Mouse (Mus musculus) embryonic facial prominence, embryonic 11.5 days (tissue): ENCODE results near the gene Jpt2. TPM values are rescaled to one million over a fixed set of nuclear protein-coding genes. Genes with fewer than 3 reads are reported as not detected.

ENCODE experiments used
- ATAC-seq: fragments of 200-750 bp; cut with Nextera tagmentation; replicated peaks from 2 replicates; pipeline ENCODE4 v1.8.0; 2017; ENCODE audit warnings: low read depth; ENCODE audit not compliant: insufficient number of reproducible peaks, low FRiP score, low TSS enrichment
- DNase-seq: peaks from one replicate; pipeline ENCODE4 v3.0.0-alpha.2; 2015; ENCODE audit warnings: low spot score
- H3K27ac ChIP-seq: fragments of 300-500 bp; sonication (generic); replicated peaks from 2 replicates; pipeline ENCODE4 v1.5.1; 2014; ENCODE audit warnings: mild to moderate bottlenecking, low read depth, low read length, control low read depth
- H3K27me3 ChIP-seq: fragments of 300-500 bp; sonication (generic); 2 replicates; pipeline ENCODE4 v1.6.1; 2014; ENCODE audit warnings: mild to moderate bottlenecking, low read length, moderate library complexity, mixed read lengths; ENCODE audit not compliant: control insufficient read depth, insufficient read depth
- H3K36me3 ChIP-seq: fragments of 300-500 bp; sonication (generic); replicated peaks from 2 replicates; pipeline ENCODE4 v1.6.1; 2014; ENCODE audit warnings: low read depth, mild to moderate bottlenecking, low read length, moderate library complexity, mixed read lengths; ENCODE audit not compliant: control insufficient read depth, insufficient read depth
- H3K4me1 ChIP-seq: fragments of 300-500 bp; sonication (generic); 2 replicates; pipeline ENCODE4 v1.6.1; 2014; ENCODE audit warnings: low read length, mixed read lengths; ENCODE audit not compliant: control insufficient read depth, insufficient read depth
- H3K4me2 ChIP-seq: fragments of 300-500 bp; sonication (generic); 2 replicates; pipeline ENCODE4 v1.6.1; 2014; ENCODE audit warnings: low read depth, mild to moderate bottlenecking, control low read depth, low read length, moderate library complexity
- H3K4me3 ChIP-seq: fragments of 300-500 bp; sonication (generic); 2 replicates; pipeline ENCODE4 v1.5.1; 2014; ENCODE audit warnings: low read depth, low read length, control low read depth
- H3K9ac ChIP-seq: fragments of 300-500 bp; sonication (generic); replicated peaks from 2 replicates; pipeline ENCODE4 v1.6.1; 2014; ENCODE audit warnings: mild to moderate bottlenecking, control low read depth, low read length
- H3K9me3 ChIP-seq: fragments of 300-500 bp; sonication (generic); replicated peaks from 2 replicates; pipeline ENCODE4 v1.6.1; 2016; ENCODE audit warnings: mild to moderate bottlenecking, low read length, inconsistent platforms, mixed read lengths; ENCODE audit not compliant: control insufficient read depth
- WGBS: fragments of 180-500 bp; shearing (Covaris S2); extraction: QIAGEN DNeasy Blood & Tissue Kit; methylation state at CpG from one replicate; pipeline ENCODE4 v1.1.7; 2014; 5-methylcytosine and 5-hydroxymethylcytosine counted together
- polyA plus RNA-seq: library from polyadenylated mRNA; unstranded; fragments of >200 nt; fragmentation: Nextera tagmentation; extraction: Ambion mirVana; gene quantifications from 2 replicates; pipeline ENCODE4 v1.2.1, GENCODE M21; 2014

The Jpt2 gene
- polyA plus RNA-seq, 1 experiment from 2014 or later: 245 TPM

DNA sequence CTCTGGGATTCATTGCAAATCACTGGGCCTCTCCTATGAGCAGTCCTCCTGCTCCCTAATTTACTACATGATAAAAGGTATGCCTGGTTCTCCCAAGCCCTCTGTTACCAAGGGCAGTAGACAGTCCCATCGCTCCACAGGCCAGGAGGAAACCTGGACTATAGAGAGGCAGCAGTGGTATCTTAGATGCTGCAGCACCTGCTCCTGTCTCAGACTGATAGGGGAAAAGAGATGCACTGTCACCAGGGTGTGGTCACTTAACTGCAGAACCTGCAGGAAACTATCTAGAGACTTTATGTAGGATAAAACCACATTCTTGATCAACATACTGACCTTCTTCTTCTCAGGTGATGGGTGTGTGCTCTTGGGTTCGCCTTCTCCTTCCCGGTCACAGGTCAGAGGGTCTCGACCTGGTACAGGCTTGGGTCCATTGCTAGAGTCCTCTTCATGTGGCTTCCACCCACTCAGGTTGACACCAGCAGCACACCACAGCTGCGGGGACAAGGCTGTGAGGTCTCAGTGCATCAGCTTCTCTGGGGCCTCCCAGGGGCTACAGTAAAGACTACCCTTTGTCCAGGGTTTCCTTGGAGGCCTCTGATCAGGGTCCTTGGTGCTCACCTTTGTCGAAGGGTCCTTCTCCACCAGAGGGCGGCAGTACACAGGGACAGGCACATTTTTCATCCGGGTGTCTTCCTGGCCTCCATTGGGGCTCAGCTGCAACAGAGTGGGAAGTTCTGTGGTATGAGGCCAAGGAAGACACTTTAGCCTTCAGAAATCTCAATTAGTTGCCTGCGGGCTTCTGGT is 57.6 kb downstream of the Jpt2 start:
- DNase-seq (peak; percentile 12), ATAC-seq (no peak)
- peaks cover 34% of the 10 kb centered on the region for H3K36me3 ChIP-seq
- no peak overlapping the region for H3K4me3 ChIP-seq
- H3K4me2 ChIP-seq: no peak overlapping the region
- H3K4me1 ChIP-seq: no peaks in the 10 kb centered on the region
- H3K27ac ChIP-seq: no peak overlapping the region
- H3K27me3 ChIP-seq: no peaks in the 10 kb centered on the region
- no peaks in the 10 kb centered on the region for H3K9me3 ChIP-seq
- 69% methylated on average over 9 of the region's 9 CpGs for WGBS
- no peak overlapping the region for H3K9ac ChIP-seq

DNA sequence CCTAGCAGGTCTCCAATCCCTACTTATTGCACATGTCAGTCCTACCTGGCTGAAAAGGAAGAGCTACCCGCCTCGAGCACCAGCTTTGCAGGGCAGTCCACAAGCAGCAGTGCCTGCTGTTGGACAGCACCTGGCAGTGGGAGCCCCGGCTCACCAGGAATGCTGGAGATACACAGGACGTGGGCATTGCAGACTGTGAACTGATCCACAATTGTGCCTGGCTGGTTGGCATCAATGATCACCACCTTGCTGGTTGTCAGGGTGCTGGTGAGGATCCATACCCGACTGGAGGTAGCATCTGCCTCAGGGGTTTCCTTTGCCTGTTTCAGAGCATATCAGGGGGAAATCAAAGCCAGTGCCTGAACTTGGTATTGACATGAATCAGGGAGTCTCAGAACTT is 58.4 kb downstream of the Jpt2 start:
- ATAC-seq (no peak), DNase-seq (no peak)
- Histone ChIP-seq H3K27ac (no peak overlapping the region), H3K4me3 (no peak overlapping the region), H3K9ac (no peak overlapping the region), H3K36me3 (peaks cover 36% of the 10 kb centered on the region), H3K4me1 (peaks cover 2% of the 10 kb centered on the region; the same call in 1 of the 2 replicates), H3K4me2 (no peak overlapping the region), H3K27me3 (no peaks in the 10 kb centered on the region), H3K9me3 (no peaks in the 10 kb centered on the region)
- WGBS: 91% methylated on average over 5 of the region's 5 CpGs

DNA sequence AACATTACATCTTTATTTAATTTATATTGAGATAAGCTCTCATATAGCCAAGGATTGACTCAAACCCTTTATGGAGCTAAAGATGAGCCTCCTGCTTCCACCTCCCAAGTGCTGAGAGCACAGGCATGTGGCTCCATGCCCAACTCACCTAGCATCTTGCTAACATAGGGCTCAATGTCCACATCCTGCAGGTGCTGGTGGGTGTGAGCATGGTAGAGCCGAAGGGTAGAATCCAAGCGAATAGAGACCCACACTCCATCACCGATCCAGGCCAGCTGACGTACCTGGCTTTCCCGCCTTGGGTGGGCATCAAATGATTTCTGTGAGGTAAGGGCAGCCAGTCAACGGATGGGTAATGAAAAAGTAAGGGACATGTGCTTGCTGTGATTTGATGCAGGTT is 60.5 kb downstream of the Jpt2 start:
- H3K9me3 ChIP-seq: no peaks in the 10 kb centered on the region
- no peak overlapping the region for H3K4me2 ChIP-seq
- WGBS: 95% methylated on average over 6 of the region's 6 CpGs
- no peaks in the 10 kb centered on the region for H3K27me3 ChIP-seq
- peaks cover 36% of the 10 kb centered on the region for H3K36me3 ChIP-seq
- H3K27ac ChIP-seq: no peak overlapping the region
- DNase-seq (no peak), ATAC-seq (no peak)
- peaks cover 6% of the 10 kb centered on the region for H3K4me1 ChIP-seq
- H3K4me3 ChIP-seq: no peak overlapping the region
- H3K9ac ChIP-seq: no peak overlapping the region

DNA sequence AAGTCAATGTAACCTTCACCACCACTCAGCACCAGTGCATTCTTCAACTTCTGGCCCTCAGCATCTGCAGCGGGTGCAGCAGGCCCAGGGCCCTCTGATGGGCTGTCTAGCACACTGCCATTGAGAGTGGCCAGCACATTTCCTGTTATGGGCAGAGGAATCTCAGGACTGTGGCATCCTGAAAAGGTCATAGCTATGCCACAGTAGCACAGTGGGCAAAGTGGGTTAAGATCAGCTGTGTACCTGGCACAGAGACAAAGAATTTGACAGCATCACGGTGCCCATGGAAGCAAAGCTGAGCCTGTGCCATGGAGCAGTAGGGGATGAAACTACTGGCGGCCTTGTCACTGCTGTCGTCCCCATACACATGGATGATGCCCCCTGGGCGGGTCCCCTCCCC is 61.3 kb downstream of the Jpt2 start:
- H3K9ac ChIP-seq: no peak overlapping the region
- WGBS: 85% methylated on average over 5 of the region's 5 CpGs
- peaks cover 7% of the 10 kb centered on the region for H3K4me1 ChIP-seq
- no peaks in the 10 kb centered on the region for H3K9me3 ChIP-seq
- DNase-seq: no peak
- H3K4me3 ChIP-seq: no peak overlapping the region
- peaks cover 33% of the 10 kb centered on the region for H3K36me3 ChIP-seq
- ATAC-seq: no peak
- H3K27me3 ChIP-seq: no peaks in the 10 kb centered on the region
- no peak overlapping the region for H3K27ac ChIP-seq
- H3K4me2 ChIP-seq: no peak overlapping the region

DNA sequence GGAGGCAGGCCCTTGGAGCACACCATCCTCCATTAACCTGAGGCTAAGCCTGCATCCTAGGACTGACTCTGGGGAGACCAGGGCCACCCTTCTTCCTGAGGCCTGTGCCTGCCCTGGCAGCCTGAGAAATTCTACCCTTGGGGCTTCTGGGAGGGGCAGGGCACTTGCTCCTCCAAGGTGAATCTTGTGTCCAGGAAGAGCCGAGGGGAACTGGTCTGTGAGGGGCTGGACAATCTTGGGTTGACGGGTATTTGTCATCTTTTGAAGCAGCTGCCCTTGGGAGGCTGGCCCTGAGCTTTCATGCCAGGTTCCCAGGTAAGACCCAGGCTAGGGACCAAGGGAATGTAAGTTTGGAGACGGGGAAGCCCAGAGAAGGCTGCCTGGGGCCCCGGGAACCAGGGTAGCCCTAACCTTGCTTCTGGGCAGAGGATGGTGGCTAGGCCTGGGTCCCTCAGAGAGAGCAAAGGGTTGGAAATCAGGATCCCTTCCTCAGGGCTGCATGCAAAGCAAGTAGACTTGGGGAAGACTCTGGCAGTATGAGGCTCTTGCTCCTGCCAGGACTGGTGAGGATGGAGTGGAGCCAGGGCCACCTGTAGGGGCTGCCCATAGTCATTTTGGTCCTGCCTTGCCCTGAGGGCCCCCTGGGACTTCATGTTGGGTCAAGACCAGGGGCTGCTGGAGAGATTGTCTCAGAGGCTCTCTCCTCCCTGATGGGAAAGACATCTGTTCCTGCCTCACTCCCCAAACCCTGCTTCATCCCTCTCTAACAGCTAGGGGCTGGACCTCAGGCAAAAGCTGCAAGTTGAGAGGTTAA is 62.2 kb downstream of the Jpt2 start:
- Histone ChIP-seq H3K27me3 (no peaks in the 10 kb centered on the region), H3K27ac (no peak overlapping the region), H3K9ac (no peak overlapping the region), H3K4me1 (peaks cover 9% of the 10 kb centered on the region), H3K36me3 (peaks cover 32% of the 10 kb centered on the region), H3K4me2 (no peak overlapping the region), H3K9me3 (no peaks in the 10 kb centered on the region), H3K4me3 (no peak overlapping the region)
- ATAC-seq: no peak
- no peak for DNase-seq
- 84% methylated on average over 4 of the region's 4 CpGs for WGBS

DNA sequence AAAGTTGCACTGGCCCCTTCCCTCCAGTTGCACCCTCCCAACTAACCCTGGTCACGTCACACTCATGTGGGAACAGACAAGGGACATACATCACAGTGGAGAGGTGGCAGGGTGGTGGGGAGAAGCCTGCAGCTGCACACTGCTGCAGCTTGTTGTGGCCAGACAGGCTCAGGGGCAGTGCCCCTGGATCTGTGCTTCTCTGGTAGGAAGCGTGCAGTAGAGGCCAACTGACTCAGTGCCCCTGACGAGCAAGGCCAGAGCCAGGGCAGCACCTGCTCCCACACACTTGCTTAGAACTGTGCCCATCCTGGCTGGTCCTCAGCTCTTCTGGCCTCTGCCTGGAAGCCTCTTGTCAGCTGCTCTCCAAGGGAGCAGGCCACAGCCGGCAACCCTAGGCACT is 62.9 kb downstream of the Jpt2 start:
- H3K4me2 ChIP-seq: no peak overlapping the region; the same call in 1 of the 2 replicates
- WGBS: 86% methylated on average over 4 of the region's 4 CpGs
- ATAC-seq: no peak

DNA sequence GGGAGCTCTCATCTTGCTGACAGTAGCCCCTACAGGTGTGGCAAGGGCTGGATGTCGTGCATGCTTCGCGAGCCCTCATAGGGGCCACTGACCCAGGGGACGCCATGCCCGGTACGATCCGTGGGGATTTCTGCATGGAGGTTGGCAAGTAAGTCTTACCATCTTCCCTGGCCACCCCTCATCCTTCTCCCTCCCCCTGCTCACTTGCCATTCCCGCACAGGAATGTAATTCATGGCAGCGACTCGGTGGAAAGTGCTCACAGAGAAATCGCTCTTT is 63.6 kb downstream of the Jpt2 start:
- H3K4me1 ChIP-seq: peaks cover 9% of the 10 kb centered on the region
- H3K36me3 ChIP-seq: peaks cover 26% of the 10 kb centered on the region
- no peak overlapping the region for H3K27ac ChIP-seq
- no peak for ATAC-seq
- no peak for DNase-seq
- peak overlapping the region; percentile 95 for H3K4me2 ChIP-seq
- peak overlapping the region; percentile 89 for H3K4me3 ChIP-seq
- no peaks in the 10 kb centered on the region for H3K27me3 ChIP-seq
- WGBS: 46% methylated on average over 11 of the region's 11 CpGs
- no peaks in the 10 kb centered on the region for H3K9me3 ChIP-seq
- peak overlapping the region; percentile 84 for H3K9ac ChIP-seq

More for the DNA sequence above, 62.9 kb downstream of the Jpt2 start:
- Histone ChIP-seq H3K9me3 (no peaks in the 10 kb centered on the region), H3K36me3 (peaks cover 26% of the 10 kb centered on the region), H3K4me3 (peak overlapping the region; percentile 89; the same call in 1 of the 2 replicates), H3K27ac (no peak overlapping the region), H3K27me3 (no peaks in the 10 kb centered on the region), H3K9ac (no peak overlapping the region), H3K4me1 (peaks cover 9% of the 10 kb centered on the region)
- DNase-seq: no peak
